Mouse (Mus musculus) CH12.LX (cell line): ENCODE measurements around the gene Cmss1. TPM values are rescaled to one million over a fixed set of nuclear protein-coding genes. Genes with fewer than 3 reads are reported as not detected.

Source experiments
- DNase-seq: peaks from one replicate; pipeline ENCODE4 v3.0.0-alpha.2; 2013; ENCODE audit errors: extremely low read depth
- H3K27ac ChIP-seq: 2 replicates; pipeline ENCODE4 v1.5.1; 2012; ENCODE audit warnings: low read depth, mild to moderate bottlenecking, control low read depth, moderate library complexity; ENCODE audit not compliant: insufficient read depth
- H3K27me3 ChIP-seq: replicated peaks from 2 replicates; pipeline ENCODE3; 2012; ENCODE audit warnings: inconsistent platforms
- H3K36me3 ChIP-seq, 2 experiments: replicated peaks in 1 of 2; 2 replicates each; pipeline versions ENCODE3 to v1.6.1; 2012; ENCODE audit warnings: inconsistent platforms in 1 of 2, low read length in 1 of 2, mild to moderate bottlenecking in 1 of 2, mixed read lengths in 1 of 2, moderate library complexity in 1 of 2; ENCODE audit not compliant: control insufficient read depth in 1 of 2, insufficient read depth in 1 of 2
- H3K4me1 ChIP-seq, 2 experiments: 2 replicates each; pipeline ENCODE4 v1.6.1; 2012; ENCODE audit warnings: inconsistent platforms in 1 of 2, moderate library complexity in 1 of 2; ENCODE audit not compliant: insufficient read depth in 2 of 2, control insufficient read depth in 1 of 2
- H3K4me2 ChIP-seq: 2 replicates; pipeline ENCODE4 v1.6.1; 2012; ENCODE audit warnings: low read depth, mild to moderate bottlenecking, control low read depth; ENCODE audit not compliant: poor library complexity, insufficient read depth, severe bottlenecking
- H3K4me3 ChIP-seq, 3 experiments: fragments of 150-350 bp in 1 of 3; sonication (generic) in 1 of 3; replicated peaks in 1 of 3; 2 replicates each; pipeline versions ENCODE3 to v1.5.1; 2011 to 2012; ENCODE audit warnings: low read depth in 2 of 3, low read length in 2 of 3, mild to moderate bottlenecking in 2 of 3, moderate library complexity in 2 of 3, control low read depth in 1 of 3, improper control_type of control experiment in 1 of 3, inconsistent platforms in 1 of 3, mixed read lengths in 1 of 3; ENCODE audit not compliant: poor library complexity in 1 of 3
- H3K79me2 ChIP-seq: replicated peaks from 2 replicates; pipeline ENCODE4 v1.6.1; 2012; ENCODE audit warnings: mild to moderate bottlenecking, moderate library complexity; ENCODE audit not compliant: control insufficient read depth, poor library complexity, insufficient read depth, severe bottlenecking; ENCODE audit errors: extremely low read depth
- H3K9ac ChIP-seq: 2 replicates; pipeline ENCODE4 v1.6.1; 2012; ENCODE audit warnings: low read depth, mild to moderate bottlenecking, control low read depth, moderate library complexity; ENCODE audit not compliant: insufficient read depth
- H3K9me3 ChIP-seq: replicated peaks from 2 replicates; pipeline ENCODE3; 2012; ENCODE audit warnings: low read length, inconsistent platforms, mixed read lengths
- BHLHE40 ChIP-seq: IDR thresholded peaks from 2 replicates; pipeline ENCODE4 v1.6.1; 2011; ENCODE audit warnings: mild to moderate bottlenecking, low read depth, low read length, improper control_type of control experiment
- CHD2 ChIP-seq: IDR thresholded peaks from 2 replicates; pipeline ENCODE4 v1.6.1; 2011; ENCODE audit warnings: low read length, improper control_type of control experiment
- ELF1 ChIP-seq: IDR thresholded peaks from 2 replicates; pipeline ENCODE4 v1.6.1; 2014; ENCODE audit warnings: low read depth, mild to moderate bottlenecking, inconsistent platforms, low read length, improper control_type of control experiment
- ETS1 ChIP-seq: conservative IDR thresholded peaks from 2 replicates; pipeline ENCODE4 v1.6.1; 2012; ENCODE audit warnings: low read depth, mild to moderate bottlenecking, inconsistent platforms, low read length, improper control_type of control experiment, moderate library complexity
- IRF4 ChIP-seq: IDR thresholded peaks from 2 replicates; pipeline ENCODE4 v1.6.1; 2014; ENCODE audit warnings: low read depth, mild to moderate bottlenecking, inconsistent platforms, low read length, improper control_type of control experiment
- JUND ChIP-seq: conservative IDR thresholded peaks from 2 replicates; pipeline ENCODE4 v1.6.1; 2011; ENCODE audit warnings: low read depth, low read length, improper control_type of control experiment
- MAFK ChIP-seq: IDR thresholded peaks from 2 replicates; pipeline ENCODE4 v1.6.1; 2011; ENCODE audit warnings: low read length, improper control_type of control experiment; ENCODE audit not compliant: insufficient replicate concordance
- MXI1 ChIP-seq: IDR thresholded peaks from 2 replicates; pipeline ENCODE4 v1.6.1; 2011; ENCODE audit warnings: mild to moderate bottlenecking, low read depth, low read length, improper control_type of control experiment
- MYC ChIP-seq: IDR thresholded peaks from 2 replicates; pipeline ENCODE4 v1.6.1; 2011; ENCODE audit warnings: low read depth, mild to moderate bottlenecking, improper control_type of control experiment, low read length
- NELFE ChIP-seq: IDR thresholded peaks from 2 replicates; pipeline ENCODE4 v1.6.1; 2011; ENCODE audit warnings: low read depth, low read length, improper control_type of control experiment
- NRF1 ChIP-seq: IDR thresholded peaks from 2 replicates; pipeline ENCODE4 v1.6.1; 2014; ENCODE audit warnings: low read depth, mild to moderate bottlenecking, inconsistent platforms, low read length, improper control_type of control experiment, moderate library complexity
- PAX5 ChIP-seq: IDR thresholded peaks from 2 replicates; pipeline ENCODE4 v1.6.1; 2012; ENCODE audit warnings: low read length, inconsistent platforms, mixed read lengths
- POLR2A ChIP-seq: IDR thresholded peaks from 2 replicates; pipeline ENCODE4 v1.6.1; 2011; ENCODE audit warnings: low read depth, mild to moderate bottlenecking, improper control_type of control experiment, low read length
- POLR2AphosphoS2 ChIP-seq: IDR thresholded peaks from 2 replicates; pipeline ENCODE4 v1.6.1; 2011; ENCODE audit warnings: low read depth, low read length, improper control_type of control experiment
- RAD21 ChIP-seq: IDR thresholded peaks from 2 replicates; pipeline ENCODE4 v1.6.1; 2011; ENCODE audit warnings: low read depth, mild to moderate bottlenecking, low read length, improper control_type of control experiment, moderate library complexity
- RCOR1 ChIP-seq: conservative IDR thresholded peaks from 2 replicates; pipeline ENCODE4 v1.6.1; 2012; ENCODE audit warnings: low read depth, mild to moderate bottlenecking, inconsistent platforms, low read length, improper control_type of control experiment
- TBP ChIP-seq: conservative IDR thresholded peaks from 2 replicates; pipeline ENCODE4 v1.6.1; 2011; ENCODE audit warnings: low read depth, low read length, improper control_type of control experiment
- UBTF ChIP-seq: IDR thresholded peaks from 2 replicates; pipeline ENCODE4 v1.6.1; 2012; ENCODE audit warnings: low read depth, mild to moderate bottlenecking, inconsistent platforms, low read length, improper control_type of control experiment, moderate library complexity
- dilution Hi-C: fragments of 300-500 bp; cut with MboI; formaldehyde crosslinking; loops from 2 replicates; pipeline ENCODE4 v1.14.3; 2020; ENCODE audit warnings: low sequenced_read_pairs; ENCODE audit not compliant: extremely low pct_unique_long_range_greater_than_20kb, extremely low pct_ligation_motif_present
- in situ Hi-C: fragments of 300-500 bp; cut with MboI; formaldehyde crosslinking; loops from 3 replicates; pipeline ENCODE4 v1.14.3; 2019; ENCODE audit warnings: low sequenced_read_pairs, low pct_ligation_motif_present, low pct_unique_long_range_greater_than_20kb, mixed read lengths
- polyA plus RNA-seq: library from polyadenylated mRNA; unstranded; fragments of >175 nt; gene quantifications from 2 replicates; pipeline ENCODE4 v1.2.1, GENCODE M21; 2012; ENCODE audit warnings: low read depth; ENCODE audit not compliant: insufficient read length
- total RNA-seq, 2 experiments: library from RNA; depleted of rRNA; stranded (reverse); fragments of 300-350 nt in 1 of 2; fragments of >200 nt in 1 of 2; gene quantifications; 2 replicates each; pipeline ENCODE4 v1.2.3; 2012 to 2014

Cmss1 gene
- total and polyA plus RNA-seq, 3 experiments: 94.7 to 107 (median 103) TPM

- H3K36me3 ChIP-seq: no peaks in the 10 kb centered on the region
- dilution Hi-C loops: no loop called here
- H3K4me3 ChIP-seq: no peak overlapping the region
- DNase-seq: peak; percentile 45
- H3K27ac ChIP-seq: no peak overlapping the region
- H3K4me1 ChIP-seq: peaks cover 6 to 74% of the 10 kb centered on the region in 2 experiments
- peak overlapping the region; percentile 41 for H3K4me2 ChIP-seq
- H3K9ac ChIP-seq: peak overlapping the region; percentile 31; the same call in 1 of the 2 replicates
- H3K9me3 ChIP-seq: no peaks in the 10 kb centered on the region
- TF ChIP-seq ETS1 (peak; percentile 34; the same call in 1 of the 2 replicates), IRF4 (0 out of 2 replicates have a peak, but pooled peaks have one; percentile 20), POLR2A (no peak), BHLHE40 (peak; percentile 62), MYC (no peak), RAD21 (no peak; the same call in none of the 2 replicates), NRF1 (no peak), UBTF (no peak)
- TF ChIP-seq, all 38 proteins: peak for 3
- in situ Hi-C loops: no loop called here
- H3K79me2 ChIP-seq: no peaks in the 10 kb centered on the region
- H3K27me3 ChIP-seq: no peaks in the 10 kb centered on the region
Observed at GRCm38 (mm10) chr16:57431294-57431693, 175.4 kb downstream of the Cmss1 start.

- peaks cover 9 to 71% of the 10 kb centered on the region in 2 experiments for H3K4me1 ChIP-seq
- no peak overlapping the region for H3K27ac ChIP-seq
- H3K9me3 ChIP-seq: no peaks in the 10 kb centered on the region
- no peak for DNase-seq
- no peaks in the 10 kb centered on the region for H3K79me2 ChIP-seq
- TF ChIP-seq JUND (no peak), CHD2 (0 out of 2 replicates have a peak, but pooled peaks have one; percentile 36)
- TF ChIP-seq, all 38 proteins: peak for 1
- in situ Hi-C loops (no loop called here), dilution Hi-C loops (no loop called here)
- Histone ChIP-seq H3K36me3 (no peaks in the 10 kb centered on the region), H3K4me3 (no peak overlapping the region), H3K4me2 (no peak overlapping the region), H3K9ac (no peak overlapping the region), H3K27me3 (no peaks in the 10 kb centered on the region)
Observed at GRCm38 (mm10) chr16:57428977-57429376, 177.7 kb downstream of the Cmss1 start.

GRCm38 (mm10) chr16:57427516-57428285 lies 179.0 kb downstream of the Cmss1 start:
- no peak overlapping the region for H3K4me2 ChIP-seq
- no peak overlapping the region for H3K4me3 ChIP-seq
- dilution Hi-C loops (no loop called here), in situ Hi-C loops (no loop called here)
- no peak overlapping the region for H3K9ac ChIP-seq
- DNase-seq: no peak
- H3K4me1 ChIP-seq: peaks cover 18 to 76% of the 10 kb centered on the region in 2 experiments
- H3K79me2 ChIP-seq: no peaks in the 10 kb centered on the region
- H3K36me3 ChIP-seq: no peaks in the 10 kb centered on the region
- TF ChIP-seq POLR2A (no peak), NELFE (no peak), RCOR1 (no peak), MAFK (no peak), TBP (no peak), CHD2 (no peak), MXI1 (no peak), PAX5 (no peak), ELF1 (no peak), POLR2AphosphoS2 (no peak)
- no peaks in the 10 kb centered on the region for H3K9me3 ChIP-seq
- H3K27ac ChIP-seq: no peak overlapping the region
- H3K27me3 ChIP-seq: no peaks in the 10 kb centered on the region
